Mouse (Mus musculus) spleen, adult 2 months (tissue): Measurements from ENCODE around the gene Disp1.

Source experiments
- CTCF ChIP-seq: fragments of 200-500 bp; IDR thresholded peaks from 2 replicates; pipeline ENCODE4 v1.5.1; 2011; ENCODE audit warnings: mild to moderate bottlenecking, inconsistent platforms; ENCODE audit not compliant: insufficient read depth, insufficient read length, insufficient replicate concordance; ENCODE audit errors: extremely low read depth
- POLR2A ChIP-seq: fragments of 200-500 bp; IDR thresholded peaks from 2 replicates; pipeline ENCODE4 v1.6.1; 2011; ENCODE audit warnings: low read depth, low read length, inconsistent platforms

GRCm38 (mm10) chr1:183134427-183134826 is 86.9 kb downstream of the Disp1 start:
- no peak for TF ChIP-seq POLR2A
- no peak for TF ChIP-seq CTCF
